Mouse (Mus musculus) neural tube, embryonic 11.5 days (tissue): ENCODE results near the gene Clca4a. TPM values are rescaled to one million over a fixed set of nuclear protein-coding genes. Genes with fewer than 3 reads are reported as not detected.
A peak's percentile ranks its signal among the peaks of the same experiment; 100 is the strongest.
"Not testable (repeated sequence)": the region's sequence is repeated elsewhere in the genome, so short reads cannot be mapped to it uniquely, and the experiment has no call there.

Source experiments
- ATAC-seq: fragments of 200-750 bp; cut with Nextera tagmentation; 2 replicates; pipeline ENCODE4 v1.8.0; 2017; ENCODE audit warnings: moderate number of reproducible peaks, mild to moderate bottlenecking, moderate TSS enrichment, moderate library complexity; ENCODE audit not compliant: insufficient read depth, low FRiP score, low TSS enrichment
- DNase-seq: peaks from one replicate; pipeline ENCODE4 v3.0.0-alpha.2; 2015; ENCODE audit warnings: low spot score
- H3K27ac ChIP-seq: fragments of 300-500 bp; sonication (generic); 2 replicates; pipeline ENCODE4 v1.5.1; 2014; ENCODE audit warnings: low read depth, mild to moderate bottlenecking, low read length
- H3K27me3 ChIP-seq: fragments of 300-500 bp; sonication (generic); 2 replicates; pipeline ENCODE4 v1.6.1; 2014; ENCODE audit warnings: mild to moderate bottlenecking, low read length, mixed read lengths; ENCODE audit not compliant: control insufficient read depth, insufficient read depth
- H3K36me3 ChIP-seq: fragments of 300-500 bp; sonication (generic); 2 replicates; pipeline ENCODE4 v1.6.1; 2014; ENCODE audit warnings: mild to moderate bottlenecking, low read length, moderate library complexity, mixed read lengths; ENCODE audit not compliant: control insufficient read depth, insufficient read depth
- H3K4me1 ChIP-seq: fragments of 300-500 bp; sonication (generic); 2 replicates; pipeline ENCODE4 v1.6.1; 2014; ENCODE audit warnings: low read length, mixed read lengths; ENCODE audit not compliant: control insufficient read depth, insufficient read depth
- H3K4me2 ChIP-seq: fragments of 300-500 bp; sonication (generic); 2 replicates; pipeline ENCODE4 v1.6.1; 2014; ENCODE audit warnings: low read depth, mild to moderate bottlenecking, moderate library complexity
- H3K4me3 ChIP-seq: fragments of 300-500 bp; sonication (generic); 2 replicates; pipeline ENCODE4 v1.5.1; 2014; ENCODE audit warnings: low read depth, low read length
- H3K9ac ChIP-seq: fragments of 300-500 bp; sonication (generic); 2 replicates; pipeline ENCODE4 v1.6.1; 2014; ENCODE audit warnings: mild to moderate bottlenecking, low read length
- H3K9me3 ChIP-seq: fragments of 300-500 bp; sonication (generic); 2 replicates; pipeline ENCODE4 v1.6.1; 2016; ENCODE audit warnings: low read length; ENCODE audit not compliant: control insufficient read depth
- whole genome bisulfite sequencing: fragments of 180-500 bp; shearing (Covaris S2); extraction: QIAGEN DNeasy Blood & Tissue Kit; methylation state at CpG from one replicate; pipeline ENCODE4 v1.1.7; 2014; 5-methylcytosine and 5-hydroxymethylcytosine counted together
- polyA plus RNA-seq: library from polyadenylated mRNA; unstranded; fragments of >200 nt; fragmentation: Nextera tagmentation; extraction: Ambion mirVana; gene quantifications from 2 replicates; pipeline ENCODE4 v1.2.1, GENCODE M21; 2014

The Clca4a gene
- polyA plus RNA-seq, 1 experiment from 2014 or later, result not detected

DNA sequence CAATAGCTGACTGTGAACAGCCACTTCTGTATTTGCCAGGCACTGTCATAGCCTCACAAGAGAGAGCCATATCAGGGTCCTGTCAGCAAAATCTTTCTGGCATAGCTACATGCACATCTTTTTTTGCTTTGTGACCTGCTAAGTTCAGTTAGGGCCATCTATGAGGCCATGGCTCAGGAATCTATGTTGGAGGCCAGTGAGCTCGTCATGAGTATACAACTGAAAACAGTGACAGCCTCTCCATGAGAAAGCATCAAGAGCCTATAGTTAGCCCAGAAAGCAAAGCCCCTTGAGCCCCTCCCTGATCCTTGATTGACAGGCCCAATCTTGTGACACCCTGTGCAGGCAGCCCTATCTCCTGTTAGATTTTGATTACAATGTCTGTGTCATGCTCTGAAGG, 1.2 kb upstream of the Clca4a start:
- 88% methylated on average over 1 of the region's 1 CpGs for WGBS
- H3K9ac ChIP-seq, result no peak overlapping the region
- ATAC-seq, result no peak

DNA sequence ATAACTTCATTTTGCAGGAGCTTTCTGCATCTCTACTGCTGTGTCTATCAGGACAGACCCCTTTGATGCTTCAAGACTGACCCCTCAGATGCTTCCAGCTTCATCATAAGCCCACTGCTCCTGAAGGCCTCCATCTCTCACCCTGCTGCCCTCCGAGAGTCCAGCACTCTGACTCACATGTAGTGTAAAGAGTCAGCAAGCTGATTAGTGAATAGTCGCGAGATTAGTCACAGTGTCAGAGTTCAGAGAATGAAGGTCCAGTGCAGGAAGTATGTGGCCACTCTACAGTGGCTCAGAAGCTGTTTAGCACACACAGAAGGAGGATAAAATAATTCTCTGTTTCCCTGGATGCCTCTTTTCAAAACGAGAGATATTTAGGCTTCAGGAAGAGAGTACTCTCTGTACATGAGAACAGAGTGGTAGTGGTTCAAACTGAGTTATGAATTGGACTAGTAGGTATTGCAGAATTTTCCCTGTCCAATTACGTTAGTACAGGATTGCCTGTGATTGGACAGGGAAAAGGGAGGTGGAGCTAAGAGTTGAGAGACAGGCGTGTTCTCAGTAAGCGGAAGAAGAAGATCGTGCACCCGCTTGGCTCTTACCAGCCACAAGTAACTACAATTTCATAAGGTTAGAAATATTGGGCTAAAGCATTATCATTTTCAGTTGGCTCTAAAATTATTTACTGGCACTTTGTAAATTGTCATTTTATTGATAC, 3.1 kb downstream of the Clca4a start:
- 80% methylated on average over 9 of the region's 9 CpGs for WGBS
- DNase-seq (no peak), ATAC-seq (no peak)
- no peak overlapping the region for H3K4me3 ChIP-seq
- H3K9me3 ChIP-seq, result no peaks in the 10 kb centered on the region
- H3K27ac ChIP-seq, result no peak overlapping the region
- H3K27me3 ChIP-seq, result no peaks in the 10 kb centered on the region
- H3K4me1 ChIP-seq, result no peaks in the 10 kb centered on the region
- H3K36me3 ChIP-seq, result no peaks in the 10 kb centered on the region
- no peak overlapping the region for H3K9ac ChIP-seq
- H3K4me2 ChIP-seq, result no peak overlapping the region

More for the DNA sequence above, 1.2 kb upstream of the Clca4a start:
- no peak for DNase-seq
- Histone ChIP-seq H3K4me1 (no peaks in the 10 kb centered on the region), H3K36me3 (no peaks in the 10 kb centered on the region), H3K9me3 (no peaks in the 10 kb centered on the region), H3K4me3 (no peak overlapping the region), H3K27ac (no peak overlapping the region), H3K4me2 (no peak overlapping the region), H3K27me3 (no peaks in the 10 kb centered on the region)

DNA sequence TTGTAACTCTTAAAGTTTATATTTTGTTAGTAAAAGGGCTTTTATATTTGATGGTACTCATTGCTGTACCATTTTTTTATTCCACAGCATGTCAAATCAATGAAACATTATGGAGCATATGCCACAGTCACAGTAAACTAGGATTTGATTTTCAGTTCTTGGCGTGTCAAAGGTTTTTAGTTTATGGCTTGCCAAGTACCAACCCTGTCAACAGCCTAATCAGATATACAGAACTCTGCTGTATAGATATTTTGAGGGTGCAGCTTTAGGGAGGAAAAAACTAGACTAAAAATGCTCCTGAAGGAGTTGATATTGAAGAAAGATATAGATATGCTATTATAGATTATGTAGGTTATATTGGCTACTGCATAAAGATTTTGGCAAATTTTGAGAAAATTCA, 5.1 kb downstream of the Clca4a start:
- Histone ChIP-seq H3K9me3 (no peaks in the 10 kb centered on the region), H3K27me3 (no peaks in the 10 kb centered on the region), H3K36me3 (no peaks in the 10 kb centered on the region), H3K9ac (no peak overlapping the region), H3K4me3 (no peak overlapping the region), H3K4me1 (no peaks in the 10 kb centered on the region), H3K4me2 (no peak overlapping the region), H3K27ac (no peak overlapping the region)
- DNase-seq (no peak), ATAC-seq (no peak)
- 77% methylated on average over 1 of the region's 1 CpGs for WGBS

GRCm38 (mm10) chr3:144966074-144966473, 8.8 kb downstream of the Clca4a start:
- no peak overlapping the region for H3K4me2 ChIP-seq
- no peak overlapping the region for H3K27ac ChIP-seq
- no peaks in the 10 kb centered on the region for H3K9me3 ChIP-seq
- no peaks in the 10 kb centered on the region for H3K4me1 ChIP-seq
- H3K36me3 ChIP-seq, result no peaks in the 10 kb centered on the region
- no peak overlapping the region for H3K4me3 ChIP-seq
- 40% methylated on average over 4 of the region's 4 CpGs for WGBS
- H3K27me3 ChIP-seq, result no peaks in the 10 kb centered on the region
- H3K9ac ChIP-seq, result no peak overlapping the region
- ATAC-seq (no peak), DNase-seq (no peak)

GRCm38 (mm10) chr3:144950829-144951228, 24.0 kb downstream of the Clca4a start:
- ATAC-seq (no peak), DNase-seq (no peak)
- no peak overlapping the region for H3K4me3 ChIP-seq
- H3K27ac ChIP-seq, result no peak overlapping the region
- no peaks in the 10 kb centered on the region for H3K9me3 ChIP-seq
- 68% methylated on average over 4 of the region's 4 CpGs for WGBS
- H3K36me3 ChIP-seq, result no peaks in the 10 kb centered on the region
- H3K4me1 ChIP-seq, result no peaks in the 10 kb centered on the region
- no peaks in the 10 kb centered on the region for H3K27me3 ChIP-seq
- no peak overlapping the region for H3K4me2 ChIP-seq
- H3K9ac ChIP-seq, result no peak overlapping the region

DNA sequence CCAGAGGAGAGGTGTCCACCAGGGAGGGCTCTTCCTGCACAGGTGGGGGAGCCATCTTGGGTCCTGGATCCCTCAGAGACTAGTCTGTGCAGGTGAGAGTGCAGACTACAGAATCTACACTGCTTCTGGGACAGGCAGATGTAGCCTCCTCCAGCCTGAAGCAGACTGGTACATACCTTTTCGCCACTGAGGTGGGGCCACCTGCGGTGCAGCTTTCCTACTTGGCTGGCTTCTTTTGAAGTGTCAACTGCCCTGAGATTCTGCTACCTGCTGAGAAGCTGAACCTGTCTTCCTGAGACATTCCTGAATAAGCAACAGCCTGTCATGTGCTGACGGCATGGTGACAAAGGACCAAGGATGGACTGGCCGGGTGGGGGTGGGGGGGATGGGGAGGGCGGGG, 27.5 kb downstream of the Clca4a start:
- H3K36me3 ChIP-seq, H3K4me1 ChIP-seq, DNase-seq, H3K4me2 ChIP-seq, H3K27me3 ChIP-seq, H3K4me3 ChIP-seq, H3K9me3 ChIP-seq, ATAC-seq, H3K27ac ChIP-seq, H3K9ac ChIP-seq: not testable (repeated sequence)
- 18% methylated on average over 5 of the region's 5 CpGs for WGBS

- not testable (repeated sequence) for H3K36me3 ChIP-seq, H3K4me2 ChIP-seq, H3K9me3 ChIP-seq, H3K9ac ChIP-seq, H3K4me1 ChIP-seq, H3K4me3 ChIP-seq, H3K27me3 ChIP-seq, DNase-seq, H3K27ac ChIP-seq
- ATAC-seq, result peak; percentile 41; the same call in 1 of the 2 replicates
Measured at GRCm38 (mm10) chr3:144933625-144934024, 41.2 kb downstream of the Clca4a start.

DNA sequence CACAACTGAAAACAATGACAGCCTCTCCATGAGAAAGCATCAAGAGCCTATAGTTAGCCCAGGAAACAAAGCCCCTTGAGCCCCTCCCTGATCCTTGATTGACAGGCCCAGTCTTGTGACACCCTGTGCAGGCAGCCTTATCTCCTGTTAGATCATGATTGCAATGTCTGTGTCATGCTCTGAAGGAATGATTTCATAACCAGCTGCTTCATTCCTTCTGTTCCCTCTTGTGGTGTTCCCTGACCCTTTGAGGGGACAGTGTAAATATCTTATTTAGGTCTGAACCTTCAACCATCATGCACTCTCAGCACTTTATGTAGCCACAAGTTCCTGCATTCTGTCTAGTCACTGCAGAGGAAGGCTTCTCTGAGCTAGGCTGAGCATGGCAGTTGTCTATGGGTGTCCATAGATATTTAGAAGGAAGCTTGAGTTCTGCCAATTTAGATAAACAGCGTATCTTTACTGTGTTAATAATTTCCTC, 41.8 kb downstream of the Clca4a start:
- no peak overlapping the region for H3K4me2 ChIP-seq
- no peaks in the 10 kb centered on the region for H3K9me3 ChIP-seq
- DNase-seq (no peak), ATAC-seq (no peak)
- no peak overlapping the region for H3K27ac ChIP-seq
- H3K36me3 ChIP-seq, result no peaks in the 10 kb centered on the region
- H3K9ac ChIP-seq, result no peak overlapping the region
- no peaks in the 10 kb centered on the region for H3K27me3 ChIP-seq
- 89% methylated on average over 1 of the region's 1 CpGs for WGBS
- no peaks in the 10 kb centered on the region for H3K4me1 ChIP-seq
- H3K4me3 ChIP-seq, result no peak overlapping the region

DNA sequence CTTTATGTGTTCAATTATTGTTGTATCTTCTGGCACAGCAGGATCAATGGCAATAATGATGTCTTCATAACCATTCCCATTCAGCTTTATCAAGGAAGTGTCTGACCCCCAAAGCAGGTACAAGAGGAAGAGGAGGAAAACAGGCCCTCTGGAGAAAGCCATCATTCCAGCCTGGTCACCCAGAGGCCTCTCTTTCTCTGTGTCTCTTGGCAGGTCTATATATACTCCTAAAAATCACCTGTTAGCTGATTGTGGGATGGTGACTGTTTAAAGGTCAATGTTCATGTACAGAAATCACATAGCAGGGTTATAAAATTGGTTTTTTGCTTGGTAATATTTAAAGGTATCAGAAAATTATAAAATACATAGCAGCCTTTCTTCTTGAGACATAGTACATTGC, 42.5 kb downstream of the Clca4a start, which contains the start of gene Clca4b:
Gene Clca4b, minus strand, starts transcription at position 195 of the 400 bp plus-strand sequence.
- DNase-seq, result no peak
- H3K36me3 ChIP-seq, result no peaks in the 10 kb centered on the region
- no peaks in the 10 kb centered on the region for H3K27me3 ChIP-seq
- no peak within 1 kb of the TSS for H3K9ac ChIP-seq
- ATAC-seq, result no peak
- no peak within 1 kb of the TSS for H3K4me3 ChIP-seq
- H3K27ac ChIP-seq, result no peak within 1 kb of the TSS
- no peaks in the 10 kb centered on the region for H3K4me1 ChIP-seq
- no peak within 1 kb of the TSS for H3K4me2 ChIP-seq
- no peaks in the 10 kb centered on the region for H3K9me3 ChIP-seq
